Mouse (Mus musculus) spleen, postnatal 10 days (tissue): Measurements from ENCODE around the gene Slc29a4.
A peak's percentile ranks its signal among the peaks of the same experiment; 100 is the strongest.

Source experiments
- DNase-seq, 2 experiments: peaks; one replicate each; pipeline ENCODE4 v3.0.0; 2021 to 2022; ENCODE audit warnings: low spot score in 2 of 2

Gene Slc29a4

GRCm38 (mm10) chr5:142739941-142740340 lies 47.6 kb downstream of the Slc29a4 start:
- no peak for DNase-seq

GRCm38 (mm10) chr5:142747026-142747629 lies 54.8 kb downstream of the Slc29a4 start:
- DNase-seq, result no peak

GRCm38 (mm10) chr5:142750173-142750572 lies 57.9 kb downstream of the Slc29a4 start:
- DNase-seq, result no peak

- no peak for DNase-seq
Measured at GRCm38 (mm10) chr5:142752241-142752640, 59.9 kb downstream of the Slc29a4 start.

GRCm38 (mm10) chr5:142759786-142760185 lies 67.5 kb downstream of the Slc29a4 start:
- no peak for DNase-seq

- DNase-seq, result no peak
Measured at GRCm38 (mm10) chr5:142761326-142761983, 69.1 kb downstream of the Slc29a4 start.

DNA sequence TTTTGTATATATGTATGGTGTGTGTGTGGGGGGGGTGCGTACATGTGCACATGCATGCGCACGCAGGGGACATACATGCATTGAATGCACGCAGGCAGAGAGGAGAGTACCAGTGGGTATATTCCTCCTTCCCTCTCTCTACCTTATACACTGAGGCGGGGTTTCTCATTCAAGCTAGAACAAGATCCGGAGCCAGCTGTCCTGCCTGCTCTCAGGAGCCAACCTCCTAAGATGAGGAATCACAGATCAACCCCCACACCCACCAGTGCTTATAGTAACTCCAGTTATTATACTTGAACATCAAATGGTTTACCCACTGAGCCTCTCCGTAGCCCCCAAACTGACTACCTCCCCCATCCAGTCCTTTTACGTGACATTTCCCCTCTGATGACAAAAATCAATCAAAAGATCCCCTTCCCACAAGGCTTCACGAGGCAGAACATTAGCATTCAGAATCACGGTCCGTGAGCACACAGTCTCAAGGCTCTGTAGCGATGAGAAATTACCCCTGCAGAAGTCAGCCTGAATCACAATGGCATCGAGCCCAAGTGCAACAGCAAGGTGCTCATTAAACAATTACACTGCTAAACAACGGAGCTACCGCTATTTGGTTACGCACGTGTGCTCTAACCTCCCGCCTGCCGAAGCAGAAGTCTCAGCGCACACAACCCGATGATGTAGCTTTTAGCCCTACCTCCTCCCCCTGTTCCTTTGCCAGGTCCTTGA lies 69.9 kb downstream of the Slc29a4 start:
- no peak for DNase-seq

DNA sequence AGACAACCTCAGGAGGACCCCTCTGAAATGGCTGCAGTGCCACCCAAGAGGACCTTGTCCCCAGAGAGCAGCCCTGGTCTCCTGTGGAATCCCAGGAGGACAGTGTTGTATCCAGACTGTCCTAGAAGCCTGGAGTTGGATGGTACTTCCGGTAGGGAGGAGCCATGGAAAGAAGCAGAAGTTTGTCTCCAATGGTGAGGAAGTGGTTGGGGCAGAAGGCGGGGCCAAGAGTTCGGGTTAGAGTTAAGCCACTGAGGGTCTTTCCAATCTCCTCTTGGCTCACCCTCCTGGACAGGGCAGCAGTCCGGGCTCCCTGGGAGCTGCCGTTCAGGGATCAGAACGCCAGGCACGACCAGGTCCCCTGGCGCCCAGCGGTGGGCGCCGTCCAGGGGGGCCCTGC lies 72.0 kb downstream of the Slc29a4 start:
- DNase-seq, result no peak

DNA sequence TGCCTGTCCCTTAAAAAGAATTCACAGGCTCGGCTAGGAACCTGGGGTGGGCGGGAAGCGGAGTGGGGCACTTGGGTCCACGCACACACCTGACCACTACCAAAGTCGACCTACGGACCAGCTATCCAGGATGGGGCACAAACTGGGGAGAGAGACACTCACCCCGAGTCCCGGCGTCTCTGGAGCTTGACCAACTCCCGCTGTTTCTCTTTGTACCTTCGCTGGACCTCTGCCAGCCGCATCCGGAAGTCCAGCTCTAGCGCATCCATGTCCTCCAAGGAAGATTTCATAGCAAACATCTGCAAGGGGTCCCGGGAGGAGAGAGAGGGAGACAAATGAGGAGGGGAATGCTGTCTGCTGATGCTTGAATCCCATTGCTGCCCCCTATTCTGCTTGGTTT lies 72.6 kb downstream of the Slc29a4 start:
- DNase-seq, result no peak

- DNase-seq, result no peak
Measured at GRCm38 (mm10) chr5:142766708-142767107, 74.4 kb downstream of the Slc29a4 start.

- DNase-seq, result peak in 1 of 2 experiments; percentile 65
Measured at GRCm38 (mm10) chr5:142767937-142768336, 75.6 kb downstream of the Slc29a4 start.

DNA sequence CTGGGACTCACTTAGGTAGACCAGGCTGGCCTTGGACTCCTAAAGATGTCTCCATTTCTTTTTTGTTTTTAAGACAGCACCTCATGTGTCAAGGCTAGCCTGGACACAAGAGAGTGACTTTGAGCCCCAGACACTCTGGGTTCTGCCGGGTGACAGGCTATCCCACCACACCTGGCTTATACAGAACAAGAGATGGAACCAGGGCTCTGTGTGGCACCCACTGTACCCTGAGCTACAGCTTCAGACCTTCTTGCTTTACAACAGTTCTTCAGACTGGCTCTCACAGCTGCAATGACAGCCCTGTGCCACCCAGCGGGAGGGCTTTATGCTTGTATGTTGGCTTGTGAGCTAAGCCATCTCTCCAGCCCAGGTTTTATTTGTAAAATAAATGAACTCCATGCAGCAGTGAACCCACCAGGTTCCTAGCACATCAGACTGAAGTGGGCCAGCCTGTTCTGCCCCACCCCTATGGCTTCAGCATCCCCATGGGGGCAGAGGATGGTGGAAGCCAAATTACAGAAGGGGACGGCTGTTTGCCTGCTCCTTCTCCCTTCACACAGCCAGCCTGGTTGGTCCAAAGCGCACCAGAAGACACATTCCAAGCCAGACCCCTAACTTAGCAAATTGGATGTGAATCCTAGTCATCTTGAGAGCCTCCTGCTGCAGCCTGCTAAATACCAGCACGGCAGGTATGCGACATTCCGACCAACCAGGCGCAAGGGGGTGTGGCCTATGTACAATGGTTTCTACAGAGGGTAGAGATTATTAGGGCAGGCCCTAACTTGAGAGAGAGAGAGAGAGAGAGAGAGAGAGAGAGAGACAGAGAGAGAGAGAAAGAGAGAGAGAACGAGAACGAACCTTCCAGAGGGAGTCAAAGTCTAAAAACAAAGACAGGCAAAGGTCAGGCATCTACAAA lies 76.3 kb downstream of the Slc29a4 start:
- DNase-seq, result no peak

- DNase-seq, result no peak
Measured at GRCm38 (mm10) chr5:142769641-142770040, 77.3 kb downstream of the Slc29a4 start.

DNA sequence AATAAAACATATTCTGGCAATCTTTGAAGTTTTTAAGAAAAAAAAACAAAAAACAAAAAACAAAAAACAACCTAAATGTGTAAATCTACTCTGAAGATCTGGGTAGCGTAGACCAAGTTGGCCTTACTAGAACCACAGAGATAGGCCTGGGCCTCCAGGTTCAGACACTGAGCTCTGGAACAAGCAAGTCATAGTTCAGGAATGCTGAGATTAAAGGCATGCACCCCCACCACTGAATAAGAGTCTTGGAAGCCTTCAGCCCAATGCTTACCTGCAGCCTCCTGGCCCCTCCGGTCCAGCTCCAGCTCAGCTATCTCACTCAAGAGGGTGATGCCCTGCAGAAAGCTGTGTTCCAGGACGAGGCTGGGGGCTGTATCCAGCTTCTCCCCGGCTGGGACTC lies 78.7 kb downstream of the Slc29a4 start:
- no peak for DNase-seq

- DNase-seq, result peak in 1 of 2 experiments; percentile 53
Measured at GRCm38 (mm10) chr5:142771964-142772363, 79.7 kb downstream of the Slc29a4 start.
